9 mouse cellular contexts compared by ENCODE assay signal in the genomic region with DNA sequence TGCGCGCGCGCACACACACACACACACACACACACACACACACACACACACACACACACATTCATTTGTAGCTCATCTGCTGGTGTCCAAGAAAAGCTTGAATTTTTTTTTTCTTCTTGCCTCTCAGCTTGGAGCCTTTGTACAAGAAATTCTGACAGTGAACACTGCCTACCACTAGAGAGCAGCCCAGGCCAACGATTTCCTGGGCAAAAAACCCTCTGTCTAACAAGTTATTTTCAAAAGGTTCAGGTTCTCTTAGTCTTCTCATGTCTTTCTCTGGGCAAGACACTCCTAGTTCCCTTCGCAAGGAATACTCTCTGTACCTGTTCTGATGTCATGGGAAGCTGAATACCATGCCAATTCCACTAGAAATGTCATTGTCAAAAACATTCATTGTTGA.
DNase-seq lines count a peak whose midpoint lies in the region; ATAC-seq lines count a peak whose summit lies in the region.
"Had no signal": no experiment of that assay in that cellular context is flagged by ENCODE, and none has a peak within 500 bp of the region (broad histone marks: within the 10 kb centered on the region; RNA-seq: fewer than 3 reads in every experiment).

No protein-coding gene starts in this region.

- no peak overlapping the region for H3K4me2 ChIP-seq in forebrain, embryonic 16.5 days (ENCODE audit: low read length)
- H3K4me2 ChIP-seq: neural tube, embryonic 12.5 days had no signal

- H3K9ac ChIP-seq in forebrain, embryonic 16.5 days (replicated peaks; ENCODE audit: low read depth, low read length) = no peak overlapping the region
- H3K9ac ChIP-seq: neural tube, embryonic 12.5 days had no signal

- WGBS in forebrain, embryonic 16.5 days = 86% methylated on average over 6 of the region's 6 CpGs

- intact Hi-C loops in heart, postnatal 10 days (cut with DNase I) = loop anchor here (5.0 to 10.0 kb wide), 3 partner anchors 168 to 746 kb away; a partner anchor contains a TSS

- peak; percentile 36 to 63 for DNase-seq in heart, postnatal 10 days
- no peak for DNase-seq in heart, adult 8-10 months (ENCODE audit: low spot score)
- peak; percentile 43 for DNase-seq in 3T3-L1 (ENCODE audit: low read depth, low spot score)
- DNase-seq in layer of hippocampus, postnatal 14 days (ENCODE audit: low spot score in 2 of 2) = peak; percentile 65 to 79
- DNase-seq in right cerebral cortex, adult 2 months (ENCODE audit: low spot score in 2 of 2) = peak; percentile 67 to 75

- H3K9me3 ChIP-seq in forebrain, embryonic 16.5 days (ENCODE audit: control insufficient read depth, low read length) = no peaks in the 10 kb centered on the region
- H3K9me3 ChIP-seq: neural tube, embryonic 12.5 days had no signal

- H3K27ac ChIP-seq in forebrain, embryonic 16.5 days (ENCODE audit: low read length) = no peak overlapping the region
- H3K27ac ChIP-seq: neural tube, embryonic 12.5 days had no signal

- H3K27me3 ChIP-seq in forebrain, embryonic 16.5 days (replicated peaks; ENCODE audit: control insufficient read depth, insufficient read depth, low read length) = no peaks in the 10 kb centered on the region
- H3K27me3 ChIP-seq: neural tube, embryonic 12.5 days had no signal

- no peaks in the 10 kb centered on the region for H3K4me1 ChIP-seq in forebrain, embryonic 16.5 days (replicated peaks; ENCODE audit: control insufficient read depth, insufficient read depth, low read length)
- H3K4me1 ChIP-seq: neural tube, embryonic 12.5 days had no signal

- ATAC-seq in cerebellum, adult (ENCODE audit: insufficient number of reproducible peaks, low FRiP score, low TSS enrichment) = peak; percentile 50
- peak; percentile 62; the same call in 1 of the 2 replicates for ATAC-seq in forebrain, embryonic 16.5 days
- ATAC-seq in monocyte, adult 5-6 weeks (replicated peaks; ENCODE audit: insufficient number of reproducible peaks, low FRiP score, low TSS enrichment, poor library complexity, severe bottlenecking) = no peak

- no peaks in the 10 kb centered on the region for H3K36me3 ChIP-seq in forebrain, embryonic 16.5 days (ENCODE audit: control insufficient read depth, insufficient read depth)
- H3K36me3 ChIP-seq: neural tube, embryonic 12.5 days had no signal

- H3K4me3 ChIP-seq in forebrain, embryonic 16.5 days (replicated peaks; ENCODE audit: low read length) = no peak overlapping the region
- H3K4me3 ChIP-seq: neural tube, embryonic 12.5 days had no signal
